Mouse (Mus musculus): Measurements from ENCODE around the gene Borcs5. TPM values are rescaled to one million over a fixed set of nuclear protein-coding genes. Genes with fewer than 3 reads are reported as not detected.
A peak's percentile ranks its signal among the peaks of the same experiment; 100 is the strongest.

The Borcs5 gene
- polyA plus RNA-seq, 1 experiment from 2014 or later: 15.8 TPM

DNA sequence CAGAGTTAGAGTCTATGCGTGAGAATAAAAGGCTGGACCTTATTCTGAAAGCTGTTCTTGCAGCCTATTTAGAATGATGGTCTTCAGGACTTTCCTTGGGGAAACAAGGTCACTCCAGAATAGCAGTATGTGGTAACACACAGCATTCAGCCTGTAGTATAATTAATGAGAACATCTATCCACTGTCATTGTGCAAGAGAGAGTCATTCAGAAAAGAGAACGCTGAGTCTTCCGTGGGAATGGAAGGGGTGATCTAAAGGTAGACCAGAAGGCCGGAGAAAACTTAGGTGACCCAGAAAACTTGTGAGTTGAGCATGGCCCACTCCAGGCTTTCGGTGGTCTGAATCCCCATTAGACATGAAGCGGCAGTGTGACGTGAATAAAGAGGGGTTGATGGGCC is 62.9 kb downstream of the Borcs5 start:
- 92% methylated on average over 7 of the region's 7 CpGs for WGBS
- no peak overlapping the region for H3K27ac ChIP-seq
- H3K4me1 ChIP-seq: no peaks in the 10 kb centered on the region
- no peaks in the 10 kb centered on the region for H3K36me3 ChIP-seq
- no peak for ATAC-seq (replicated peaks; ENCODE audit: low FRiP score)
- H3K4me2 ChIP-seq: no peak overlapping the region
- H3K27me3 ChIP-seq: no peaks in the 10 kb centered on the region
- H3K9ac ChIP-seq: no peak overlapping the region
- no peak overlapping the region for H3K4me3 ChIP-seq (replicated peaks)
- H3K9me3 ChIP-seq (replicated peaks): no peaks in the 10 kb centered on the region

DNA sequence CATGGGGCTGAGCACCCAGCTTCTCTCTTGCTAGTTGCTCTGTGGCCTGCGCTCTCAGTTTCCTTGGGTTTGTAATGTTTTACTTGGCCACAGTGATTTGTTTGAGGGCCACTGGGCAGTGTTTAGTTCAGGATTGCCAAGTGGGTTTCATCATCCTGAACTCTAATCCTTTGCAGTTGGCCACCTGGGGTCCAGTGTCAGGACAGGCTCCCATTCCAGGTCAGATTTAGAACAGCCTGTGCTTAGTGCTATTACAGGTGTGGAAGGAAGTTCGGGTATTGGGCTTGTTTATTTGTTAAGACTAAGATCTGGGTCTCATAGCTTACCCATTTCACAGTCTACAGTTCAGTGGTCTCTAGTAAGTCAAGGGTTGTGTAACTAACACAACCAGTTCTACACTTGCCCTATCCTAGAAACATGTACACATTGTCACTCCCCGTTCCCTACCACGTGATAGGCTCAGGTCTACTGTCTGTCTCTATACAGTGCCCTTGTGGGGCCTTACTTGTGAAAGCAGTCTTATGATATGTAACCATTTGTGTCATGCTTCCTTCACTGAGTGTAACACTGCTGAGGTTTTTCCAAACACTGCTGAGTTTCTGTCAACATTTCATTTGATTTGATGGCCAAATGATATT is 63.9 kb downstream of the Borcs5 start:
- Histone ChIP-seq H3K9me3 (replicated peaks) (no peaks in the 10 kb centered on the region), H3K4me1 (no peaks in the 10 kb centered on the region), H3K36me3 (no peaks in the 10 kb centered on the region), H3K9ac (no peak overlapping the region), H3K4me2 (no peak overlapping the region), H3K4me3 (replicated peaks) (no peak overlapping the region), H3K27me3 (no peaks in the 10 kb centered on the region), H3K27ac (no peak overlapping the region)
- WGBS: 92% methylated on average over 4 of the region's 4 CpGs
- ATAC-seq (replicated peaks; ENCODE audit: low FRiP score): no peak

DNA sequence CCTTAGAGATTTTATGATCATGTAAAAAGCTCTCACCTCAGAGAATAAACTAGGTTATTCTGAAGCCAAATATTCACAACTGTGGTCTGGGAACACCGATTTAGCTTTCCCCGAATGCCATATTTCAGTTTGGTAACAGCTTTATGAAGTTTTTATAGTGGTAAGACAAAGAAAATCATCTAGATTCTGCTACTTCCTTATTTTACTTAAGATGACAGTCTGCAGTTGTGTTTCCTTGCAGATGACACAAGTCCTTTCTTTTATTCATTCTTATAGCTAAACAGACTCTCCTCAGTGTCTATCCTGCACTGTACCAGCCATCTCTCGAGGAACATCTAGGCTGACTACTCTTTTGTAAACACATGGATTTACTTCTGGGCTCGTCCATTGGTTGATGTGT is 67.2 kb downstream of the Borcs5 start:
- Histone ChIP-seq H3K27me3 (no peaks in the 10 kb centered on the region), H3K4me1 (0 out of 2 replicates have a peak, but pooled peaks cover under 1% of the 10 kb centered on the region), H3K27ac (no peak overlapping the region), H3K9ac (no peak overlapping the region), H3K36me3 (peaks cover 3% of the 10 kb centered on the region; the same call in 1 of the 2 replicates), H3K4me2 (no peak overlapping the region), H3K4me3 (replicated peaks) (no peak overlapping the region), H3K9me3 (replicated peaks) (no peaks in the 10 kb centered on the region)
- no peak for ATAC-seq (replicated peaks; ENCODE audit: low FRiP score)
- 70% methylated on average over 4 of the region's 4 CpGs for WGBS

DNA sequence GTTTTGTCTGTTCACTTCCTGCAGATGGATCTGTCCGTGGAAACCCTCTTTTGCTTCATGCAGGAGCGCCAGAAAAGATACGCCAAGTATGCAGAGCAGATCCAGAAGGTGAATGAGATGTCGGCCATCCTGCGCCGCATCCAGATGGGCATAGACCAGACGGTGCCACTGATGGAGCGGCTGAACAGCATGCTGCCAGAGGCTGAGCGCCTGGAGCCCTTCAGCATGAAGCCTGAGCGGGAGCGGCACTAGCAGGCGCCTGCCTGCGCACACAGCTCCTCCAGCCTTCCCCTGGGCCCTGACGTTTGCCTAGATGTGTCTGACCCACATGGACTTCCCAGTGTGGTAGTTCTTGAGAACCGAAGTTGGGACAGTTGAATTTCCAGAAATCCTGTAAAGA is 70.7 kb downstream of the Borcs5 start:
- Histone ChIP-seq H3K4me3 (replicated peaks) (no peak overlapping the region), H3K4me1 (peaks cover 8% of the 10 kb centered on the region; the same call in 1 of the 2 replicates), H3K9ac (no peak overlapping the region), H3K27ac (no peak overlapping the region), H3K27me3 (no peaks in the 10 kb centered on the region), H3K9me3 (replicated peaks) (no peaks in the 10 kb centered on the region), H3K36me3 (peaks cover 9% of the 10 kb centered on the region; the same call in 1 of the 2 replicates), H3K4me2 (no peak overlapping the region)
- no peak for ATAC-seq (replicated peaks; ENCODE audit: low FRiP score)
- 87% methylated on average over 15 of the region's 15 CpGs for WGBS

DNA sequence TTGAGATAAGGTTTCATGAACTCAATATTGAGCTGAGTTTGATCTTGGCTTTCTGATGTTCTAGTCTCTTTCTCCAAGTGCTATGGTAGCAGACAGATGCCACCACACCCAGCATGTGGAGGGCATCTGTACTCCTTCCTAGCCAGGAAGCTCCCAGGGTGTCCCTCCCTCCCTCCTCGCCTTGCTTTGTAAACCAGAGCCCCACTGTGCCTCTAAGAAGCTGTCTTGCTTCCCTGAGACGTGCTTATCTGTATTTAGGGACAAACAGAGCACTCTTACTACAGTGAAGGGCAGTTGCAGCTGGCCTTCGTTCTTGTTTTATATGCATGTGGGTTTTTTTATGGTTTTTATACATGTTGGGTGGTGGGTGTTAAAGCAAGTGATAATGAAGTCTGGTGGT is 74.0 kb downstream of the Borcs5 start:
- no peak overlapping the region for H3K9ac ChIP-seq
- H3K4me2 ChIP-seq: no peak overlapping the region
- H3K9me3 ChIP-seq (replicated peaks): no peaks in the 10 kb centered on the region
- ATAC-seq (replicated peaks; ENCODE audit: low FRiP score): no peak
- peaks cover 8% of the 10 kb centered on the region; the same call in 1 of the 2 replicates for H3K4me1 ChIP-seq
- 0 out of 2 replicates have a peak overlapping the region, but pooled peaks have one; percentile 18 for H3K27ac ChIP-seq
- no peaks in the 10 kb centered on the region for H3K27me3 ChIP-seq
- H3K36me3 ChIP-seq: peaks cover 34% of the 10 kb centered on the region
- no peak overlapping the region for H3K4me3 ChIP-seq (replicated peaks)
- 39% methylated on average over 3 of the region's 3 CpGs for WGBS

DNA sequence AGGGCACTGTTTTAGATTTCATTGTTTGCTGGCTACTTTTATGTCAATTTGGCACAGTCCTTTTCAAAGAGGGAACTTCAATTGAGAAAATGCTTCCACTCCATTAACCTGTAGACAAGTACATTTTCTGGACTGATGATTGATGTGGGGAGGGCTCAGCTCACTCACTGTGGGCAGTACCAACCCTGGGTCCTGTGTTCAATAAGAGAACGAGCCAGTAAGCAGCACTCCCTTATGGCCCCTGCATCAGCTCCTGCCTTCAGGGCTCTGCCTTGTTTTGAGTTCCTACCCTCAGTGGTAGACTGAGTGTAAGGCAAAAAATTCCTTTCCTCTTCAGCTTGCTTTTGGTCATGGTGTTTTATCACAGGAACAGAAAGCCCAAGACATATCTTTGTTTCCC is 74.6 kb downstream of the Borcs5 start:
- Histone ChIP-seq H3K4me1 (peaks cover 8% of the 10 kb centered on the region; the same call in 1 of the 2 replicates), H3K4me2 (no peak overlapping the region), H3K9ac (no peak overlapping the region), H3K9me3 (replicated peaks) (no peaks in the 10 kb centered on the region), H3K27ac (no peak overlapping the region), H3K27me3 (no peaks in the 10 kb centered on the region), H3K36me3 (peaks cover 38% of the 10 kb centered on the region), H3K4me3 (replicated peaks) (no peak overlapping the region)
- no peak for ATAC-seq (replicated peaks; ENCODE audit: low FRiP score)
- 23% methylated on average over 1 of the region's 1 CpGs for WGBS

DNA sequence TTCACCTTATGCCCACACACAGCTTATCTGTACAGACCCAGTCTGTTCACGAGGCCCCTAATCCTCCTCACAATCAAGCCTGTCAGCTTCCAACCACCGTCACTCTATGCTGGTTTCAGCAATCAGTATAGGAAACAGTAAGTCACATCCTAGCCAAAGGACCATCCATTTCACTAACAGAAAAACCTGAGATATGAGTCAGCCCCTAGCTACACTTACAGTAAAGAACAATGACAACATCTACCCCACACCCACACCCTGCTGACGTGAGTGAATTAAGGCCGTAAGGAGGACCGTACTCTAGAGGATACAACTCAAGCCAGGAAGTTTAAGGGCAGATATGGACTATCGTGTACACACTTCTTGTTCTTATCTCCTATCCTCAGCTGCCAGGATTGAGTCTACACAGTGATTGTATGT is 76.9 kb downstream of the Borcs5 start:
- Histone ChIP-seq H3K27me3 (no peaks in the 10 kb centered on the region), H3K4me2 (no peak overlapping the region), H3K9me3 (replicated peaks) (no peaks in the 10 kb centered on the region), H3K36me3 (peaks cover 54% of the 10 kb centered on the region), H3K9ac (no peak overlapping the region), H3K4me1 (peaks cover 8% of the 10 kb centered on the region; the same call in 1 of the 2 replicates), H3K4me3 (replicated peaks) (no peak overlapping the region), H3K27ac (no peak overlapping the region)
- 77% methylated on average over 6 of the region's 6 CpGs for WGBS
- ATAC-seq (replicated peaks; ENCODE audit: low FRiP score): no peak

DNA sequence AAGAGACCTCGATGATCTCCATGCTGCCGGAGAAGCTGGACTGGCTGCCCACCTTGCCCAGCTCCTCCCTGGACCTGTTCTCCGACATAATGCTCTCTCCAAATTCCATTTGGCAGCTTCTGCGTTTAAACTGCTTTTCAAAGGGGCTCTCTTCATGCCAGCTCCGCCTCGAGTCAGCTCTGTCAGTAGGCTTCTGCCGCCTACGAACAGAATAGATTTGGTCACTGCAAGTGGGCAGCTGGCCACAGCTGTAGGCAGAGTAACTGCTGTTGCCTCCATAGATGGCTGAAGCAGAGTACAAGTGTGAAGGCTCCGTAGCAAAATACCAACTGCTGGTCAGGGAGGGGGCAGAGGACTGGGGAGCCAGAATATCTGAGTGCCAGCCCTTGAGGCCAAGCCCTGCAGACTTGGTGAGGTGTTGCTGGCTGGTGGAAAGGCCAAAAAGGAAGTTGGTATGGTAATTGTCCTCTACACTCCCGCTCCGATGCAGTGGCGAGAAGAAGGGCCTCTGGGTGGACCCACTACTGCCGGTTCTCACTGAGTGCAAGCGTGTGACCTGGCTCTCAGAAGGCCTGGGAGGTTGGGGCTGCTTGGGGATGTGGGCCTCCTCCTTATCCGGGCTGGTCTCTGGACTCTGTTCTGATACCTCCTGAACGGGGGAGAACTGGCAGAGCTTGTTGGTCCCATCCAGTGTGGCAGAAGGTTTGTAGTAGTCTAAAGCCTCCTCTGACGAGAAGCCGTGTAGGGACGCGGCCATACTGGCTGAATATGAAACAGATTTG is 78.8 kb downstream of the Borcs5 start:
- 91% methylated on average over 20 of the region's 20 CpGs for WGBS

DNA sequence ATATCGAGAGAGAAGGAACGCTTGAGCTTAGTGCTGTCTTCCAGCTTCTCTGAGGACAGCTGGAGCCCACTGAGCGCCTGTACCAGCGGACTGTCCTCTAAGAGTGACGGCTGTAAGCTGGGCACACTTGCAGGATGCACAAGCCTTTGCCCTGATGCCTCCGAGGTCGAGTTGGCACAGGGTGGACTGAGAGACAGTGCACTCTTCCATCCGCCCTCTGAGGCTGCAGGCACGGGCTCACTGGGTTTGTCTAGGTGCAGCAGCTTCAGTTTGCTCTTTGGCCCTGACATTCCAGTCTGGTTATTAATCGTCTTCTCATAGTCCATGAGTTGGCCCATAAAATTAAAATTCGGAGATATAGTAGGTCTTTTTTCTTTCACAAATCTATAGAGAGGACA is 79.4 kb downstream of the Borcs5 start:
- Histone ChIP-seq H3K9me3 (replicated peaks) (no peaks in the 10 kb centered on the region), H3K4me2 (no peak overlapping the region), H3K27me3 (no peaks in the 10 kb centered on the region), H3K4me1 (no peaks in the 10 kb centered on the region), H3K27ac (no peak overlapping the region), H3K36me3 (peaks cover 65% of the 10 kb centered on the region), H3K4me3 (replicated peaks) (no peak overlapping the region), H3K9ac (no peak overlapping the region)
- no peak for ATAC-seq (replicated peaks; ENCODE audit: low FRiP score)
- WGBS: 90% methylated on average over 11 of the region's 11 CpGs

More for the DNA sequence above, 78.8 kb downstream of the Borcs5 start:
- Histone ChIP-seq H3K4me3 (replicated peaks) (no peak overlapping the region), H3K27me3 (no peaks in the 10 kb centered on the region), H3K36me3 (peaks cover 63% of the 10 kb centered on the region), H3K27ac (no peak overlapping the region), H3K9ac (no peak overlapping the region), H3K4me1 (peaks cover 3% of the 10 kb centered on the region; the same call in 1 of the 2 replicates), H3K4me2 (no peak overlapping the region), H3K9me3 (replicated peaks) (no peaks in the 10 kb centered on the region)
- no peak for ATAC-seq (replicated peaks; ENCODE audit: low FRiP score)

DNA sequence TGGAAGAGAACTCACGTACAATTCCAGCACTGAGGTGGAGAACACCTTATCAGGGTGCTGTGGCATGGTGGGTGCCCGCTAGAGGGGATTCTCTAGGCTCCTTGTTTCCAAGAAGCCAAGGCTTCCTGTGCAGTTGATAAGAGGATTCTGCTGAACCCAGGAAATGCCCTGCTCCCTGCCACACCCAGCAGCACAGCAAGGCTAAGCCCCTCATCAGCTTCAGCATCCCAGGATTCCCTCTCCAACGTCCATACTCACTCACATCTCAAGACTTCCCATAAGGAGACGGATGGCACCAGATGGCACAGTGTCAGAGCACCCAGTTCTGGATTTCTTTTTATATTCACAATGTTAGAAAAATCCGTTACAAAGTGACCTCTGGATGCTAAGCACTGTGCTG is 79.8 kb downstream of the Borcs5 start:
- Histone ChIP-seq H3K9ac (no peak overlapping the region), H3K27ac (no peak overlapping the region), H3K9me3 (replicated peaks) (no peaks in the 10 kb centered on the region), H3K4me1 (no peaks in the 10 kb centered on the region), H3K4me2 (no peak overlapping the region), H3K4me3 (replicated peaks) (no peak overlapping the region), H3K36me3 (peaks cover 70% of the 10 kb centered on the region), H3K27me3 (no peaks in the 10 kb centered on the region)
- 86% methylated on average over 5 of the region's 5 CpGs for WGBS
- ATAC-seq (replicated peaks; ENCODE audit: low FRiP score): no peak

DNA sequence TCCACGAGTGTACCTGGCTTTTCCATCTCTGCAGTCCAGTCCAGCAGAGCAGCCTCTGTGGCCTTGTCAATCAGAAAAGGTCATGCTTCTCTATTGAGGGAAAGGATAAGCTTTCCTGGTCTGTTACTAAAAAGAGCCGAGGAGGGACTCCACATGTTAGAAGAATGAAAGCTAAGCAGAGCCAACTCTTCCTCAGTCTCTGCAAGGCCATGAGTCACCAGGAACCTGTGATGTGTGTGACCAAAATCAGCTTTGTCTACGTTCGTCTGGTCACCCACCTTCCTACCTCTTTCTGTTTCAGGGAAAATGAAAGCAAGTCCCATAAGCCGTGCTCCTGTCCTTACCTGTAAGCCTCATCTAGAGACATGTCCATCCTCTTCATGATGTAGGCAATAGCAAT is 80.8 kb downstream of the Borcs5 start:
- no peak for ATAC-seq (replicated peaks; ENCODE audit: low FRiP score)
- Histone ChIP-seq H3K4me1 (no peaks in the 10 kb centered on the region), H3K27me3 (no peaks in the 10 kb centered on the region), H3K4me3 (replicated peaks) (no peak overlapping the region), H3K9me3 (replicated peaks) (no peaks in the 10 kb centered on the region), H3K9ac (no peak overlapping the region), H3K36me3 (peaks cover 72% of the 10 kb centered on the region), H3K4me2 (no peak overlapping the region), H3K27ac (no peak overlapping the region)
- WGBS: 93% methylated on average over 5 of the region's 5 CpGs

DNA sequence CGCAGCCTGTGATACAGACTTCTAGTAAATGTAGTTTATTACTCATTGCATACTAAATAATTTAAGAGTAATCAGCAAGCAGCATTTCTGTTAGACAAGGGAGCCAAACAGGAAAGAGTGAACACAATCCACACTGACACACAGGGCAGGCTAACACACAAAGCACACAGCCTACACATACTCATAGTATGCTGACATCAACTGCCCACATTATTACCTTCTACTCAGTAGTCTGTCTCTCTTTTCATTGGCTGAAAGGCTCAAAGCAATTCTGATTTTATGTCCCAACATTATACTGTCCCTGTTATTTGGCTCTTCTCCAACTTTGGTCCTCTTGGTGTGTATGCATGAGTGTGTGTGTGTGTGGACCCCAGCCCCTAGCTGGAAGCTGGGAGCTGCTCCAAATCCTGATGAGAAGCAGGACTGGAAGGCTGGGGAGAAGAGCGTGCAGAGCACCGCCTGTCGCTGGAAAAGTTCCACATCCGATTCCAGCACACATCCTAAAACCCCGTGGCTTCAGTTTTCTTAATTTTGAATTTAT is 82.5 kb downstream of the Borcs5 start:
- no peak overlapping the region for H3K27ac ChIP-seq
- no peak overlapping the region for H3K4me3 ChIP-seq (replicated peaks)
- no peaks in the 10 kb centered on the region for H3K4me1 ChIP-seq
- H3K36me3 ChIP-seq: peaks cover 69% of the 10 kb centered on the region
- ATAC-seq (replicated peaks; ENCODE audit: low FRiP score): no peak
- H3K4me2 ChIP-seq: no peak overlapping the region
- no peak overlapping the region for H3K9ac ChIP-seq
- H3K27me3 ChIP-seq: no peaks in the 10 kb centered on the region
- 86% methylated on average over 6 of the region's 6 CpGs for WGBS
- H3K9me3 ChIP-seq (replicated peaks): no peaks in the 10 kb centered on the region
